Mouse (Mus musculus): Measurements from ENCODE around the gene Tmem273. TPM values are rescaled to one million over a fixed set of nuclear protein-coding genes. Genes with fewer than 3 reads are reported as not detected.

Gene Tmem273
- polyA plus RNA-seq, 1 experiment from 2014 or later = 0.53 TPM

- WGBS = 56% methylated on average over 11 of the region's 11 CpGs
- H3K27ac ChIP-seq (replicated peaks in 1 of 2; ENCODE audit: control insufficient read depth in 1 of 2, insufficient read depth in 1 of 2, low read depth in 2 of 2, low read length in 2 of 2) = peak overlapping the region in 1 of 2 experiments; percentile 90; a peak in 1 of 4 replicates
- no peak overlapping the region for H3K4me2 ChIP-seq (ENCODE audit: low read length)
- peaks cover 34 to 49% of the 10 kb centered on the region in 2 experiments for H3K4me1 ChIP-seq (ENCODE audit: control insufficient read depth in 2 of 2, insufficient read depth in 2 of 2, low read length in 2 of 2)
- no peak for ATAC-seq (ENCODE audit: insufficient number of reproducible peaks, insufficient read depth, low FRiP score, low read depth)
- peaks cover 13% of the 10 kb centered on the region; the same call in 1 of the 2 replicates for H3K36me3 ChIP-seq (ENCODE audit: control insufficient read depth, insufficient read depth, low read length)
- H3K9me3 ChIP-seq (ENCODE audit: control insufficient read depth, low read length) = no peaks in the 10 kb centered on the region
- no peaks in the 10 kb centered on the region for H3K27me3 ChIP-seq (ENCODE audit: control insufficient read depth, insufficient read depth, low read length)
- no peak overlapping the region for H3K4me3 ChIP-seq (ENCODE audit: control insufficient read depth in 1 of 2, insufficient read depth in 1 of 2, low read depth in 1 of 2, low read length in 2 of 2)
- H3K9ac ChIP-seq (ENCODE audit: low read length) = no peak overlapping the region
Measured at GRCm38 (mm10) chr14:32859831-32860569, 74.2 kb downstream of the Tmem273 start.

DNA sequence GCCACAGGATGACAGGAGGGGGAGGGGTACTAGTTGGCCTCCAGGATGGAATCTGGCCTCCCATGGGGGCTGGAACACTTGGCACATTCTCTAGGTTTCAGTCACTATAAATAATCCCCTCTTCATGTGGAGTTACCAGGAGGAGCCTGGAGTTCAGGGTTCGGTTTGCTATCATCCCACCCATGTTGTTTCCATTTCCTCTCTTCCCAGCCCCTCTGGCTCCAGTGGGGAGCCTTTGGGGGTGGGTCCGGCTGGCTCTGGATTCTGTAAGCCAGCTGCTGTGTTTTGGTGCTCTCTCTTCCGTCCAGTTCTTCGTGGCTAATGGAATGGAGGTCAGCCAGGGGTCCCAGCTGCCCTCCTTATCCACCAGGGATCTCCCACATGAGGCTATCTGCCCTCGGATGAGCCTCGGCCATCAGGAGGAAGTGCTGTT is 75.4 kb downstream of the Tmem273 start:
- Histone ChIP-seq H3K9ac (ENCODE audit: low read length) (peak overlapping the region; percentile 52), H3K27ac (replicated peaks in 1 of 2; ENCODE audit: control insufficient read depth in 1 of 2, insufficient read depth in 1 of 2, low read depth in 2 of 2, low read length in 2 of 2) (peak overlapping the region; percentile 75 to 90), H3K36me3 (ENCODE audit: control insufficient read depth, insufficient read depth, low read length) (peaks cover 17% of the 10 kb centered on the region; the same call in 1 of the 2 replicates), H3K9me3 (ENCODE audit: control insufficient read depth, low read length) (no peaks in the 10 kb centered on the region), H3K4me3 (ENCODE audit: control insufficient read depth in 1 of 2, insufficient read depth in 1 of 2, low read depth in 1 of 2, low read length in 2 of 2) (no peak overlapping the region; a peak in 1 of 4 replicates), H3K27me3 (ENCODE audit: control insufficient read depth, insufficient read depth, low read length) (no peaks in the 10 kb centered on the region), H3K4me1 (ENCODE audit: control insufficient read depth in 2 of 2, insufficient read depth in 2 of 2, low read length in 2 of 2) (peaks cover 33 to 49% of the 10 kb centered on the region in 2 experiments), H3K4me2 (ENCODE audit: low read length) (peak overlapping the region; percentile 54)
- under 1% methylated on average over 6 of the region's 6 CpGs for WGBS
- ATAC-seq (ENCODE audit: insufficient number of reproducible peaks, insufficient read depth, low FRiP score, low read depth) = peak; percentile 76

DNA sequence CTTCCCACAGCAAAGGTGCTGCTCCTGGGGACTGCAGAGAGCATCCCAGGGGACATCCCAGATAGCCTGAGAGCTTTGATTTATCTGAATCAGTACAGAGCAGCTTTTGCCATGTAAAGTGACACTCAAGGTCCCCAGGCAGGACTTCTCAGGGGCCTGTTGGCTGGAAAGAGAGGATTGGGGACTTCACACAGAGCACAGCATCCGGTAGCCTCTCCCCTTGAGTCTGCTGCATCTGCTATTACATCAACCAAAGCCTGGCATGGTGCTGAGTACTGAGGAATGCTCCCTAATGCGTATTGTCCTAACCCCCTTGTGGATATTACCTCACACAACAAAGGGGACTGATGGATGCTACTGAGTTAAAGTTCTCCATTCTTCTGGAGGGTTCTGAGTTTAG is 75.9 kb downstream of the Tmem273 start:
- Histone ChIP-seq H3K9me3 (ENCODE audit: control insufficient read depth, low read length) (no peaks in the 10 kb centered on the region), H3K4me1 (ENCODE audit: control insufficient read depth in 2 of 2, insufficient read depth in 2 of 2, low read length in 2 of 2) (peaks cover 29 to 46% of the 10 kb centered on the region in 2 experiments), H3K27ac (replicated peaks in 1 of 2; ENCODE audit: control insufficient read depth in 1 of 2, insufficient read depth in 1 of 2, low read depth in 2 of 2, low read length in 2 of 2) (peak overlapping the region; percentile 75 to 90), H3K4me2 (ENCODE audit: low read length) (peak overlapping the region; percentile 54), H3K27me3 (ENCODE audit: control insufficient read depth, insufficient read depth, low read length) (no peaks in the 10 kb centered on the region), H3K9ac (ENCODE audit: low read length) (peak overlapping the region; percentile 52), H3K4me3 (ENCODE audit: control insufficient read depth in 1 of 2, insufficient read depth in 1 of 2, low read depth in 1 of 2, low read length in 2 of 2) (no peak overlapping the region; a peak in 1 of 4 replicates), H3K36me3 (ENCODE audit: control insufficient read depth, insufficient read depth, low read length) (peaks cover 17% of the 10 kb centered on the region; the same call in 1 of the 2 replicates)
- WGBS = 43% methylated on average over 2 of the region's 2 CpGs
- ATAC-seq (ENCODE audit: insufficient number of reproducible peaks, insufficient read depth, low FRiP score, low read depth) = peak; percentile 6; the same call in 1 of the 2 replicates

DNA sequence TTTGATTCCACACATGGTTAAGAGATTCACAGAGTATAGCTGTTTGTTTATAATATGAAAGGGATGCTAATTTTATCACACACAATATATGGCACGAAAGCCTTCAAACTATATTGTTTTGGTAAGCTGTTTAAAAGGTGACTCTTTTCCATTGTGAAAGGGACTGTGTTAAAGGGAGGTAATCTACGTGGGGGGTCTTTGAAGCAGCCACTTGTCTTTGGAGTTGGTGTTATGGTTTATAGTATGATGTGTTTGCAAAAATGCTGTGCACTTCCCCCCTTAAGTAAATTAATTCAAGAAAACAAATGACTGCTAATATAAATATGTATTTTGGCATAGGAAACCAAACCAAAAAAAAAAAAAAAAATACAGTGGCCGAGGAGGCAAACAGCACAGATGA is 79.6 kb downstream of the Tmem273 start:
- H3K9me3 ChIP-seq (ENCODE audit: control insufficient read depth, low read length) = 0 out of 2 replicates have a peak, but pooled peaks cover 2% of the 10 kb centered on the region
- no peak overlapping the region for H3K9ac ChIP-seq (ENCODE audit: low read length)
- no peak for ATAC-seq (ENCODE audit: insufficient number of reproducible peaks, insufficient read depth, low FRiP score, low read depth)
- H3K27me3 ChIP-seq (ENCODE audit: control insufficient read depth, insufficient read depth, low read length) = no peaks in the 10 kb centered on the region
- peaks cover 17% of the 10 kb centered on the region; the same call in 1 of the 2 replicates for H3K36me3 ChIP-seq (ENCODE audit: control insufficient read depth, insufficient read depth, low read length)
- no peak overlapping the region for H3K4me3 ChIP-seq (ENCODE audit: control insufficient read depth in 1 of 2, insufficient read depth in 1 of 2, low read depth in 1 of 2, low read length in 2 of 2)
- peaks cover 12 to 24% of the 10 kb centered on the region in 2 experiments for H3K4me1 ChIP-seq (ENCODE audit: control insufficient read depth in 2 of 2, insufficient read depth in 2 of 2, low read length in 2 of 2)
- WGBS = 81% methylated on average over 3 of the region's 3 CpGs
- H3K27ac ChIP-seq (replicated peaks in 1 of 2; ENCODE audit: control insufficient read depth in 1 of 2, insufficient read depth in 1 of 2, low read depth in 2 of 2, low read length in 2 of 2) = no peak overlapping the region
- H3K4me2 ChIP-seq (ENCODE audit: low read length) = no peak overlapping the region

Other genes starting within 250 kb of the Tmem273 start
- 0.07 and 0.19 TPM in 2 replicates for gene Prrxl1, start 186.6 kb upstream of the Tmem273 start, polyA plus RNA-seq (2014; fragmentation: Nextera tagmentation; extraction: Ambion mirVana)
- gene 3425401B19Rik, start 100.7 kb upstream of the Tmem273 start, polyA plus RNA-seq (2014; fragmentation: Nextera tagmentation; extraction: Ambion mirVana) = 8.3 and 9.1 TPM in 2 replicates
- gene Fam170b, start 48.0 kb downstream of the Tmem273 start, polyA plus RNA-seq (2014; fragmentation: Nextera tagmentation; extraction: Ambion mirVana) = 0.19 TPM in 1 of 2 replicates, not detected in the other
- gene Vstm4, start 70.8 kb downstream of the Tmem273 start, polyA plus RNA-seq (2014; fragmentation: Nextera tagmentation; extraction: Ambion mirVana) = 20.3 and 21.9 TPM in 2 replicates
- gene Lrrc18, start 205.4 kb downstream of the Tmem273 start, polyA plus RNA-seq (2014; fragmentation: Nextera tagmentation; extraction: Ambion mirVana) = 0.27 and 0.49 TPM in 2 replicates

All from heart, embryonic 14.5 days (tissue).